Mouse (Mus musculus) spleen, adult 2 months (tissue): ENCODE measurements around the gene Tmem109. TPM values are rescaled to one million over a fixed set of nuclear protein-coding genes. Genes with fewer than 3 reads are reported as not detected.

Experiments used
- DNase-seq, 2 experiments: peaks; one replicate each; pipeline versions ENCODE4 v3.0.0 to v3.0.0-alpha.2; 2012 to 2021; ENCODE audit warnings: low spot score in 2 of 2, low read depth in 1 of 2
- H3K27ac ChIP-seq: fragments of 200-500 bp; 2 replicates; pipeline ENCODE4 v1.5.1; 2012; ENCODE audit warnings: low read length, inconsistent platforms; ENCODE audit not compliant: insufficient read depth
- H3K27me3 ChIP-seq: fragments of 200-500 bp; 2 replicates; pipeline ENCODE4 v1.6.1; 2012; ENCODE audit warnings: mild to moderate bottlenecking, moderate library complexity, low read length, inconsistent platforms; ENCODE audit not compliant: control insufficient read depth, insufficient read depth
- H3K36me3 ChIP-seq: fragments of 200-500 bp; 2 replicates; pipeline ENCODE4 v1.6.1; 2012; ENCODE audit warnings: mild to moderate bottlenecking, low read length, inconsistent platforms; ENCODE audit not compliant: control insufficient read depth, insufficient read depth
- H3K4me1 ChIP-seq: fragments of 200-500 bp; 2 replicates; pipeline ENCODE4 v1.6.1; 2011; ENCODE audit warnings: inconsistent platforms; ENCODE audit not compliant: control insufficient read depth, insufficient read depth, insufficient read length
- H3K4me3 ChIP-seq: fragments of 200-500 bp; 2 replicates; pipeline ENCODE4 v1.5.1; 2011; ENCODE audit warnings: mild to moderate bottlenecking, inconsistent platforms; ENCODE audit not compliant: insufficient read depth, insufficient read length; ENCODE audit errors: extremely low read depth
- CTCF ChIP-seq: fragments of 200-500 bp; IDR thresholded peaks from 2 replicates; pipeline ENCODE4 v1.5.1; 2011; ENCODE audit warnings: mild to moderate bottlenecking, inconsistent platforms; ENCODE audit not compliant: insufficient read depth, insufficient read length, insufficient replicate concordance; ENCODE audit errors: extremely low read depth
- POLR2A ChIP-seq: fragments of 200-500 bp; IDR thresholded peaks from 2 replicates; pipeline ENCODE4 v1.6.1; 2011; ENCODE audit warnings: low read depth, low read length, inconsistent platforms
- WGBS: fragments of 180-500 bp; shearing (Covaris S2); methylation state at CpG from one replicate; pipeline ENCODE4 v1.1.7; 2018; 5-methylcytosine and 5-hydroxymethylcytosine counted together
- polyA plus RNA-seq: library from polyadenylated mRNA; depleted of rRNA; stranded (reverse); fragments of >200 nt; gene quantifications from 2 replicates; pipeline ENCODE4 v1.2.3, GENCODE M21; 2012; rRNA removed

The Tmem109 gene
- polyA plus RNA-seq, 1 experiment, result 45.8 TPM

DNA sequence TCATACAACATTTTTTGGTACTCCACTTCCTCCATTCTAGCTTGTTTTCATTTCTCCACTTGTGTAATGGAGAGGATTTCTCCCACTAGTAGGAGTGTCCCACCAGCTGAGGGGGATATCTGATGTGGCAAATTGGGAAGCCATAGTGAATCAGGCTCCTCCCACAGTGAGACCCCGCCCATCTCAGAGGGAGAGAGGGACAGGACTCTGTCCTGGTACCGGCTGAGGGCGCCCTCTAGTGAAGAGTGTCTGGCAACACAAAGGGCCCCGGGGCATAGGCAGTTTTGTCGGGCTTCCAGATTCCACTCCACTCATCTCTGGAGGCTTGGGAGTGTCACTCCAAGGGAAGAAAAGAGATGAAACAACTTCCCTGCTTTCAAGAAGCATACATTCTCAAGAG, 50.4 kb downstream of the Tmem109 start:
- Histone ChIP-seq H3K27ac (no peak overlapping the region), H3K27me3 (no peaks in the 10 kb centered on the region), H3K36me3 (no peaks in the 10 kb centered on the region), H3K4me3 (no peak overlapping the region), H3K4me1 (peaks cover 3% of the 10 kb centered on the region; the same call in 1 of the 2 replicates)
- WGBS, result 6% methylated on average over 5 of the region's 5 CpGs
- TF ChIP-seq CTCF, result peak; percentile 74; the same call in 1 of the 2 replicates
- no peak for TF ChIP-seq POLR2A
- peak; percentile 47 to 70 for DNase-seq

DNA sequence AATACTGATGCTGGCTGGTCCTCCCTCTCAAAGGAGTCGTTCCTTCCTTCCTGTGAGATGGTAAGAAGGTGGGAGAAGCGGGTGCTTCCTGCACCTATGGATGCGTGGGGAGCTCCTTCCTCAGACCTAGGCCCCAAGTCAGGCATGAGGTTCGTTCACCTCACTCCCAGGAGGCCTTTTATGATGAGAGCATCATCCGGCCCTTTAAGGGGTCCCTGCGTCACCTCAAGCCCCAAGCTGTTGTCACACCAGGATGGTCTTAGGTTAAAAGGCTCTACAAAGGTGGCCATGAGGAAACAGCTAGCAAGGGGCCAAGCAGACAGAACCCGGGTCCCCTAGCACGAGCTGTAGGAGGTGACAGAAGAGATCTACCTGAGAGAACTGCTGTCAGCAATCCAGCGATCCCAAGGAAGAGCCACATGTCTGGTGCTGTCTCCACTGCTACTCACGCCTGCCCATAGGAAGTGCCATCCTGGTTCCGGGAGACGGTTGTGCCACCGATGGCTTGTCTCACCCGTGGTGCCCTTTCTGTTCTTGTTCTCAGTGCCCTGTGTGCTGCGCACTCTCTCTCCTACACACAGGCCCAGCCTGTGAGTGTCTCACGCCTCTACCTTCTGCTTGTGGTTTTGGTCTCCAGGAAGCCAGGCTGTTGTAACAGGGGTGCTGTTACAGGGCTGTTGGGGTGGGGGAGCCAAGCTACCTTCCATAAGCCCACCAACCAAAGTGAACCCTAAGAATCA, 52.2 kb downstream of the Tmem109 start, which contains the start of gene Cd6:
Gene Cd6 (minus strand): TSS at position 623 of the 740 bp plus-strand sequence.
- 49% methylated on average over 16 of the region's 16 CpGs for WGBS
- Histone ChIP-seq H3K27me3 (no peaks in the 10 kb centered on the region), H3K4me3 (peak within 1 kb of the TSS; percentile 52), H3K36me3 (no peaks in the 10 kb centered on the region), H3K4me1 (peaks cover 3% of the 10 kb centered on the region; the same call in 1 of the 2 replicates), H3K27ac (peak within 1 kb of the TSS; percentile 82)
- peak in 1 of 2 experiments; percentile 22 for DNase-seq
- TF ChIP-seq CTCF (no peak), POLR2A (peak; percentile 48)

DNA sequence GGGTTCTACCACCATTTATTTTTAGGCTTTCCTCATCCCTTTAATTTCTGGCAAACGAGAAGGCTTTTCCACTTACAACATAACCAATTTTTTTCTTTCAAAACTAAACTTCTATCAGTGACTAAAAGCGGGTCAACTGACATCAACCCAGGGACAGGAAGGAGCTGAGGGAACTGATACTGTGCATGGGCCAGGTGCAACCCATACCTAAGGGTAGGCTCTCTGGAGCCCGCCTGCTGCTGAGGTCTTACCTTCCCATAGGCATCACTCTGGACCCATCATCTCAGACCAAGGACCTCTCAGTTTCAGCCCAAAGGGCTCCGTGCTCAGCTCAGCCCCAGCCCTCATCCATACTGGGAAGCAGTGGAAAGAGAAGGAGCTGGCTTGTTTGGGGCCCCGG, 53.5 kb downstream of the Tmem109 start:
- H3K4me3 ChIP-seq, result peak overlapping the region; percentile 52
- peaks cover 3% of the 10 kb centered on the region; the same call in 1 of the 2 replicates for H3K4me1 ChIP-seq
- no peak for DNase-seq
- WGBS, result 51% methylated on average over 5 of the region's 5 CpGs
- peak overlapping the region; percentile 82 for H3K27ac ChIP-seq
- no peaks in the 10 kb centered on the region for H3K27me3 ChIP-seq
- no peaks in the 10 kb centered on the region for H3K36me3 ChIP-seq
- TF ChIP-seq POLR2A, result no peak
- TF ChIP-seq CTCF, result no peak

DNA sequence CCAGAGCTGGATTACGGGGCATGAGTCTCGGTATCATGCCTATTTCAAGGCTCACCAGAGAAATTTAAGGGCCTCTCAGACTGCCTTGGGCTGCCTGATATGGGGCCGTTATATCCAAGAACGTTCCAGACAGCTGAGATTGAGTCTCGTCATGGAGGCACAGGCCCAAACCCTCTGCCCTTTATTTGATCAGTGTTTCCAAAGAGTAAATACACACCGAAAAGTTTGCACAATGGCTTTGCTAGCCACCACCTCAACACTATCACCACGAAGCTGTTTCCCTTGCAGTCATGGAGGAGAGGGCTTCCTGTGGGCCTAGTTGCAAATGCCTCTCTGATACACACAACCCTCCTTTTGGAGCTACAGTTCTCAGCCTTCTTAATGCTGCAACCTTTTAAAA, 57.7 kb downstream of the Tmem109 start:
- Histone ChIP-seq H3K4me1 (peaks cover 3% of the 10 kb centered on the region; the same call in 1 of the 2 replicates), H3K4me3 (no peak overlapping the region), H3K27ac (no peak overlapping the region), H3K36me3 (no peaks in the 10 kb centered on the region), H3K27me3 (no peaks in the 10 kb centered on the region)
- 82% methylated on average over 7 of the region's 7 CpGs for WGBS
- TF ChIP-seq CTCF (no peak), POLR2A (no peak)
- DNase-seq, result no peak

DNA sequence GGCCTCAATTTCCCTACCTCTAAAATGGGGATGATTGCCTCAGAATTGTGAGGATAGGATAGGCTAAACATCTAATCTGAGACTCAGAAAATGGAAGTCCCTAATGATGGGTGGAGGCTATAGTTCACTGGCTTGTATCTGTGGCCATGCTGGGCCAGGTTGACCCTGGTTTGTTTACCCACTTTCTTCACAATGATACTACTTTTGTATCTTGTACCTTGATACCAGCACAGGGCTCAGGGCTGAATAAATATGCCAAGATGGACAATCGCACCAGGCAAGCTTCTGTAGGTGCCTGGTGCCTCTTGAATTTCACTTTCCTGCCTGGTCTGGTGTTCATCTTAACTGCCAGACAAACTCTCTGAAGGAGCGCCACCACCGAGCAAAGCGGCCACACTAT, 59.3 kb downstream of the Tmem109 start:
- TF ChIP-seq CTCF, result no peak
- TF ChIP-seq POLR2A, result no peak
- 88% methylated on average over 4 of the region's 4 CpGs for WGBS
- DNase-seq, result no peak
- H3K27me3 ChIP-seq, result no peaks in the 10 kb centered on the region
- H3K4me3 ChIP-seq, result no peak overlapping the region
- H3K27ac ChIP-seq, result no peak overlapping the region
- peaks cover 4% of the 10 kb centered on the region; the same call in 1 of the 2 replicates for H3K4me1 ChIP-seq
- H3K36me3 ChIP-seq, result no peaks in the 10 kb centered on the region

DNA sequence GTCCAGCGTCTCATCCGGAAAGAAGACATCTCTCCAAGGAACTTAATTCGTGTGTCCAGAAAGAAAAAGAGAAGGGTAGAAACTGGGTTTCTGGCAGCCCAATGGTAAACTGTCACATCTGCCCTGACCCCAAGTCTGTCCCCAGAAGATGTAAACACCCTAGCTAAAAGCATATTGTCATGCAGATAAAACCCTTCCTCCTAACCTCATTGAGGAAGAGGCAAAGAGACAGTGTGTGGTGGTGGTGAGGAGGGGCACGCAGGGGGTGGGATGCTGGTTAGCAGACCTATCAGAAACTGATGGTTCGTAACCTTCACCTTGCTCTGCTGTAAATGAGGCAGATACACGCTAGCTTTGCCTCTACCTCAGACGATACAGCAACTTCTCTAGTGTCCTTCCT, 60.5 kb downstream of the Tmem109 start:
- Histone ChIP-seq H3K27me3 (no peaks in the 10 kb centered on the region), H3K4me1 (peaks cover 4% of the 10 kb centered on the region; the same call in 1 of the 2 replicates), H3K4me3 (no peak overlapping the region), H3K36me3 (no peaks in the 10 kb centered on the region), H3K27ac (no peak overlapping the region)
- no peak for DNase-seq
- 68% methylated on average over 7 of the region's 7 CpGs for WGBS
- TF ChIP-seq CTCF (no peak), POLR2A (no peak)

Other genes with a start within 250 kb of the Tmem109 start
- gene Vwce, start 247.8 kb downstream of the Tmem109 start, polyA plus RNA-seq, result 0.07 and 0.21 TPM in 2 replicates
- not detected in 2 replicates for gene Pga5, start 203.9 kb downstream of the Tmem109 start, polyA plus RNA-seq
- 19.7 and 22.0 TPM in 2 replicates for gene Vps37c, start 193.3 kb downstream of the Tmem109 start, polyA plus RNA-seq
- 35.2 and 41.1 TPM in 2 replicates for gene Cd5, start 143.0 kb downstream of the Tmem109 start, polyA plus RNA-seq
- 41.0 and 47.0 TPM in 2 replicates for gene Cd6, start 51.9 kb downstream of the Tmem109 start, polyA plus RNA-seq
- gene Slc15a3, start 42.3 kb downstream of the Tmem109 start, polyA plus RNA-seq, result 39.7 and 45.4 TPM in 2 replicates
- 4.9 TPM in 2 replicates for gene Tmem132a, start 12.1 kb downstream of the Tmem109 start, polyA plus RNA-seq
- gene Prpf19, start 13.2 kb upstream of the Tmem109 start, polyA plus RNA-seq, result 146 and 181 TPM in 2 replicates
- gene Zp1, start 38.6 kb upstream of the Tmem109 start, polyA plus RNA-seq, result 0.04 TPM in 2 replicates
- 0.54 and 0.82 TPM in 2 replicates for gene Ptgdr2, start 55.2 kb upstream of the Tmem109 start, polyA plus RNA-seq
- gene Ccdc86, start 67.3 kb upstream of the Tmem109 start, polyA plus RNA-seq, result 4.3 and 5.8 TPM in 2 replicates
- gene Ms4a10, start 92.7 kb upstream of the Tmem109 start, polyA plus RNA-seq, result not detected in 2 replicates
- 0.06 and 0.35 TPM in 2 replicates for gene Ms4a15, start 111.2 kb upstream of the Tmem109 start, polyA plus RNA-seq
- not detected in 2 replicates for gene Ms4a18, start 136.0 kb upstream of the Tmem109 start, polyA plus RNA-seq
- gene Ms4a8a, start 199.1 kb upstream of the Tmem109 start, polyA plus RNA-seq, result 2.1 and 2.6 TPM in 2 replicates
- not detected in 2 replicates for gene 1700017D01Rik, start 248.9 kb upstream of the Tmem109 start, polyA plus RNA-seq